Mouse (Mus musculus) lung, postnatal 36 days (tissue): ENCODE measurements around the gene Catsper3.

Experiments
- DNase-seq: peaks from one replicate; pipeline ENCODE4 v3.0.0; 2022; ENCODE audit warnings: mixed read lengths

The Catsper3 gene

GRCm38 (mm10) chr13:55784268-55784667, at the start of gene Catsper3:
TSS of gene Catsper3 (plus strand) at chr13:55784568.
- DNase-seq, result no peak

DNA sequence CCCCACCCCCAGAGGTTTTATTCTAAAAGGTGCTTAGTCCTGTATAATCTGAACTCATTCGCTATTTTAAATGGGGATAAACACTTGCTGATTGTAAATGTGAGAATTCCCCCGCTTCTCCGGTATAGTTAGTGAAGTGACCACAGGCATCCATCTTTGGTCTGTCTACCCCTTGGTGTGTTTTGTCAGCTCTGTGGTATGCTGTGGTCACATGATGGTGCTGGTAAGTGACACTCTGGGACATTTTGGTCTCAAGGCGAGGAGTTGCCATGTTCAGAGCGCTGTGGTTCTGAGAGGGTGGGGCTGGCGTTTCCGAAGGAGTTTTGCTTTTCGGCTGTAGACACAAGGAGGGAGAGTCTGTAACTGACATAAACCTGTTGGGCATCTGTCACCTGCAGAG, 46.5 kb upstream of the Catsper3 start:
- DNase-seq, result no peak

DNA sequence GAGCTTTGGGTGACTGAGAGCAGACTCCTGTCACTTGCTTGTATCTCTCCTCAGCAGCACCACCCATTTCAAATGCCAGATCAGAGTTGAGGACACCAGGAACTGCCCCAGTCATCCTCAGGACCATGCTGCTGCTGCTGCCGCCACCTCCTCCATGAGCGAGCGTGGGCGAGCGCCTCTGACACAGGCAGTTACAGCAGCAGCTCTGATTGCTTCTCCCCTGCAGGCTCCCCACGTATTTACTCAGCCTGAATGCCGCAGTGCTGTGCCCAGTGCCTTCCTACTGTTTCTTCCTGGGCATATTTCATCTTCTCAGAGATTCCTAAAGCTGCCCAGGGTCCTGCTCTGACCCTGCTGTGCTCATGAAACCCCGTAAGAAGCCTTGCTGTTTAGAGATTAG, 42.1 kb upstream of the Catsper3 start:
- DNase-seq, result no peak

DNA sequence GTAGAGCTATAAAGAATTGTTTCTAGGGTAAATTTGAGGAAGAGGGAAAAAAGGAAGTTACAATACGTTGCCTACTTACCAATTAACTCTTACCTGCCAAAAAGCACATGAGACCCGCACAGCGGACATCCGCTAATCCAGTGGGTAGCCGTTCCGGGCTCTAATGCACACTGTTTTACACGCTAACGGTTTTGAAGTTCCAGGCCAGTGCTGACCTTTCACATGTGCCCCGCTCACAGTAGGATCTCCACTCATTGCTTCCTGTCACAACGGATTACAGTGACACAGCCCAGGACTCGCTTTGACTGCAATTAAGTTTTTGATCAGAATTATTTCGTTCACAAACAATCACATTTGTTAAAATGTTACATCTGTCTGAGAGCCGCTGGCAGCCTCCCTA, 30.0 kb upstream of the Catsper3 start:
- no peak for DNase-seq

DNA sequence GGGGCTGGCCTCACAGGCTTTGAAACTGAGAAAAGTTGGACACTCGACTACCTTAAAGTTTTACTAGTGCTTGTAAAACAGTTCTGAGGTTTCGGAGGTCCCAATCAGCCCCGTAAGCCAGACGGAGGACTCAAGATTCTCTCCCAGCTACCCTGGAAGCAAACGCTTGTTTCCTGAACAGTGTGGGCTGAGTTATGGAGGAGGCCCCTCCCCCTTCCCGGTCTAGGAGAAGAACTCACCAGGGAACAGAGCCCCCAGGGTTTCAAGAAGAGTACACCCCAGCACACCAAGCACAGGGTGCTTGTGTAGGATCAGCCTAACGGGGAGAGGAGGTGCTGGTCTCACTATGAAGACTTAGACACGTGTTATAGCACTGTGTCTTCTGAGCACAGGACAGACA, 27.6 kb upstream of the Catsper3 start:
- no peak for DNase-seq

- peak; percentile 17 for DNase-seq
Measured at GRCm38 (mm10) chr13:55757645-55758044, 26.7 kb upstream of the Catsper3 start.

- no peak for DNase-seq
Measured at GRCm38 (mm10) chr13:55760576-55760975, 23.8 kb upstream of the Catsper3 start.

- DNase-seq, result no peak
Measured at GRCm38 (mm10) chr13:55761486-55761885, 22.9 kb upstream of the Catsper3 start.

DNA sequence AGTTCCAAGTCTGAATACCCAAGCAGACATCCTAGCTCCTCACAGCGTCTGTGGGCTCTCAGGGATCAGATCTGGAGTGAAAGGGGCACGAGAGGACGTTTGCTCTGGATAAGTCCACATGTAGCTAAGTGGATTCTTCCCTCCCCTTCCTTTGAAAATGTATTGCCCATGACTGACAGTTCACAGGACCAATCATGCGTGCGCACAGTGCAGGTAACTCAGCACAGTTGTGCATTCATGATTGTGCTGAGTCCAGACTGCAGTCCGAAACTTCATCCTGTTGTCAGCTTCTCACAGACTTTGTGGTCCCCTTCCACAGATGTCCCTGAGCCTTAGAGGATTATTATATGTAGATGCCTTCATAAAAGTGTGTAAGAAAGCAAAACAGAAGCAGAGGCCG, 10.0 kb upstream of the Catsper3 start:
- no peak for DNase-seq

DNA sequence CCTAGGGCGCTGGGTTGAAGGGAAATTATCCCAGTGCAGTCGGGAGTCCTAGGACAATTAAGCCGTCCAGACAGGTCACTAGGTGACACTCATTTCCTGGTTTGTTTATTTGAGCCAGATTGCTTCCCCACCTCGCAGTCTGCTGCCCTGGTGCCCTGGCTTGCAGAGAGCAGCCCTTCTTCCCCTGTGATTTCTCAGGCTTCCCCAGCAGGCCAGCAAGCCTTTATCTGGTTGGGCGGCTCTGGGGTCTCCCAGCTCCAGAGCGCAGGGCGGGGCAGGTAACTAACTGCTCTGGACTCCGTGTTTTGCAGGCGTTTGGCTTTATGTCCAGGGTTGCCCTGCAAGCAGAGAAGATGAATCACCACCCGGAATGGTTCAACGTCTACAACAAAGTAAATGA, 9.3 kb upstream of the Catsper3 start:
- DNase-seq, result no peak

DNA sequence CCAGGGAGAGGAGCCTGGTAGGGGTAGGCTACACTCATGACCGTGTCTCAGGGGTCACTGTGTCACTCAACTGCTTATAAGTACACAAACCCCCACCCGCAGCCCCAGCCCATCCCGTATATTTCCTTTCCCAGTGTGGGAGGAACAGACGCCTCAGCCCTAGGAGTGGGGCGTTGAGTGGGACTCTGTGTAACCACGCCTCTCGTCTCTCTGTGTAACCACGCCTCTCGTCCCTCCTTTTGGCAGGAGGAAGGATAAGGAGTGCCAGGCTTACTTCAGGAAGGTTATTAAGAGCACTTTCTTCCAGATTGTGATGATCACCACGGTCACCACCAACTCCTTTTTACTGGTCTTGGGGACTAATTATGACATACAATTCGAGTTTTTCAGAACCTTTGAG, 1.8 kb downstream of the Catsper3 start:
- DNase-seq, result peak; percentile 75

DNA sequence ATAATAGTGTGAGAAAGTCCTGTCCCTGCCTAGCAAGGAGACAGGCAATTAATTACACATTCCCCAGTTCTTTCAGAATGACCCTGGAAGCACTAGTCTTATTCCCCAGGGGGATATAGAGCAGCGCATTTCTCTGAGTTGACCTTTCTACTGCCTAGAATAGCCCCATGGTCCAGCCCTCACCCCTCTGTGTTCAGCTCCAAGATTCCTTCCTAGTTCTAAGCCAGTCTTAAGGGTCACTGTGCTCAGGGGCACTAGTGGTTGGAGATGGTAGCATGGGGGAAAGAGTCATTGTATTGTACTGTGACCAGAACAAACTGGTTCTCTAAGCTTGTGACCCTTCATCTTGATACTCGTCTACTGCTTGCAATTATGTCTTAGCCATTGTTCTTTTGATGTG, 16.9 kb downstream of the Catsper3 start:
- DNase-seq, result no peak

DNA sequence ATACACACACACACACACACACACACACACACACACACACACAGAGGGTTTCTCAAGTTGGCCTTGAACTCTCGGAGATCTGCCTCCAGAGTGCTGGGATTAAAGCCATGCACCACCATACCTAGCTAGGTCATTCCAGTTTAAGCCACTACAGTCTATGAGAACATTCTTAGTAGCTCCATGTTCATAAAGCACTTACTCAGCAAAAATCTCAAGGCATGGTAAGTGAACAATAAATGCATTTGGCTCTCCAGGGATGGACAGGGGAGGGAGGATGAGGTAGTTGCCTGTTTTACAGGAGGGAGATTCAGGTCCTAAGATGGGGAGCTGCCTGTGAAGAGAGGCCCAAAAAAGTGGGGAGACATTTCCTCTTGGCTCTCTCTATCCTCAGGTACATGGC, 19.6 kb downstream of the Catsper3 start:
- no peak for DNase-seq

GRCm38 (mm10) chr13:55809041-55809623, 24.8 kb downstream of the Catsper3 start:
- DNase-seq, result no peak

GRCm38 (mm10) chr13:55809707-55810106, 25.3 kb downstream of the Catsper3 start:
- DNase-seq, result no peak

GRCm38 (mm10) chr13:55810947-55811346, 26.6 kb downstream of the Catsper3 start:
- DNase-seq, result peak; percentile 55

GRCm38 (mm10) chr13:55813490-55814016, 29.2 kb downstream of the Catsper3 start:
- DNase-seq, result no peak

GRCm38 (mm10) chr13:55814834-55815233, 30.5 kb downstream of the Catsper3 start:
- DNase-seq, result no peak

DNA sequence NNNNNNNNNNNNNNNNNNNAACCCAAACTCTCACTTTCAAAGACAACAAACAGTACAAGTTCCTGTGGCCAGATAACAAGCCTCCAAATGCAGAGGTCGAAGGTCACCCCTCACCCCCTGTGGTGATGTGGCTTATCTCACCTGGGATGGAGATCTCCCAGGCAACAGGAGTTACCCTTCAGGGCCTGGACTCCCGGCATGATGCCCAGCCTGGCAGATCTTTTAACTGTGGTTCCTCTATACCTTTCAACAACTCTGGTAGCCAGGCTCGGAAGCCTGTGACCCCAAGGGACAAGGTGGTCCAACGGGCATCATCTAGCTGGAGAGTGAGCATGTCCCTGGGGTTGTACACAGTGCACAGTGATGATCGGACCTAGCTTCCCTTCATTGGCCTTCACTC, 38.1 kb downstream of the Catsper3 start:
- no peak for DNase-seq

GRCm38 (mm10) chr13:55824151-55824945, 40.0 kb downstream of the Catsper3 start:
- no peak for DNase-seq

GRCm38 (mm10) chr13:55825245-55825681, 40.9 kb downstream of the Catsper3 start:
- DNase-seq, result no peak

DNA sequence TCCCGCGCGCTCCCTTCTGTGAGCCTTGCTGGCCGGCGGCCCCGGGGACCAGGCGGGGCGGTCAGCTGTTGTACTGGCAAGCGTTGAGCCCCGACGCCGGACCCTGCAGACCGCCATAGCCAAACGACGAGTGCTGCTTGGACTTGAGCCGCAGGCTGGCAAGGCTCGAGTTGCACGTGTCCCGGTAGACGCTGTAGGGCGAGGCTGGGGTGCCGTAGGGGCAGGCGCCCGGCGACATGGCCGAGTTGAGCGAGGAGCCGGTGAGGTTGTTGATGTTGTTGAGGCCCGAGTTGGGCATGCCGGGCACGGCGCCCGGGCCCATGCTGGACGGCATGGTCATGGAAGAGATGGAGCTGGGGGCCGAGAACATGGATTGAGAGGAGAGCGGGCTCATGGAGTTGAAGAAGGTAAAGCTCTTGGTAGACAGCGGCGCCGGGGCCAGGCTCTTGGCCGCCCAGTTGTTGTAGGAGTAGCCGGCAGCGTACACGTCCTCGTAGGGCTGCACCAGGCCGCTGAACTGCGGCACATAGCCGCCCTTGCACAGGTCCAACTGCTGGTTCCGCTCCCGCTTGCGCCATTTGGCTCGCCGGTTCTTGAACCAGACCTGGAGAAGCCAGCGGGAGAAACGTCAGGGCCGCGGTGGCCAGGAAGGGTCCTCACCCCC, 41.8 kb downstream of the Catsper3 start:
- DNase-seq, result no peak

DNA sequence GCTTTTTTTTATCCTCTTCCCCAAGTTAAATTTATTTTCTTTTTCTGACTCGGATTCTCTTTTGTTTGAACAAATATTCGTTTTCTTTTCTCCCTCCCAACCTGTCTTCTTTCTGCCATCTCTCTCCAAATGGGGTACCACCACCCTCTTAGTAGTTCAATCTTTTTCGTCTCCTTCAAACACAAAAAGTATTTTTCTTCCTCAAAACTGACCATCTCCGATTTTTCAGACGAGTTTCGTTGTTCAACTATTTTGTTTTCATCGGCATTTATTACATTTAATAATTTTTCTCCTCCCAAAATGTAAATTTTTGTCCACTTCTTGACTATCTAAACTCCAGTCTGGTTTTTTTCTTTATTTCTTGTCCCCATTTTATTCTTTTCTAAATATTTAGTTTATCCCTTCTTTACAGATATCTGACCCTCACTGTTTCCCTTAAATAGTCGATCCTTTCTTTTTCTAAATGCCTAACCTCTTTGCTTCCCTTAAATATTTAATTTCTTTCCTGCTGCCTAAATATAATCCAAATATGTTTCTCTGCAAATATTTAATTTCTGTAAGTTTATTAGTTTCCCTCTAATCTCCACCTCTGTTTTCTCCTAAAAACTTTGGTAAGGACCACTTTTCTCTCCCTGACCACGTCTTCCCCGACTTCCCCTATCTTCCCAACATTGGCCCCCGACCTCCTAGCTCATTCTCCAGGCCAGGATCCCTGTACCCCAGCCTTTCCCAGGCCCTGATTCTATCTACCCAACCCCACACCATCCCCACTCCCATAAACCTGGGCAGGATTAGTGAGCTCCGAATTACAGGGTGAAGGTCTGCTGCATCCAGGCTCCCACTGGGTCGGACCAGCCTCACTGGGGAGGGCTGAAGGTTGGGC, 42.7 kb downstream of the Catsper3 start:
- DNase-seq, result no peak
